ENCODE assay signal across 23 mouse cellular contexts in the genomic region with DNA sequence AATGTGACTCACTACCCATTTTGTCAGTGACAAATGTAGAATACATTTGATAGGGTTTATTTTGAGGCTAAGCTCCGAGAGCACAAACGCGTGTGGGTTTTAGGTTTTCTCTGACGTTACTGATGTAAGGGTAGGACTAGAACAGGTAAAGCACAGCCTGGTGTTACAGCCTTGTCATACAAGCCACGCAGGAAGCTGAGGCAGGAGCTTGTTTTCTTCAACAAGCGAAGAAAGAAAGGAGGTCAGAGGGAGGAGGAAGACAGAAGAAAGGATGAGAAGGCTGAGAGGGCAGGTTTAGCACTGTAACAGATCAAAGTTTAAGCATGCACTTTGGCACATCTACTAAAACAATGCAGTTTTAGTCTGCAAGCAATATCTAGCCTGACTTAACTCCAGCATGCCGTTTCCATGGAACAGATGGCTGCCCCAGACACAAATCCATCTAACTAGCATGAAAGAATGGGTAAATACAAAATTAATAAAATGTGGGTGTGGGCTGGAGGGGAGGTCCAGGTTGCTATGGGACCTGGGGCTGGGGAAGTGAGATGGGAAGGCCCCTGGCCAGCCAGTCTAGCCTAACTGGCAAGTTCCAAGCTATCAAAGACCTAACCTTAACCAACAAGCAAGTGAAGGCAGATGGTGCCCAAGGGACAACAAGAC. TPM values are rescaled to one million over a fixed set of nuclear protein-coding genes. Genes with fewer than 3 reads are reported as not detected.
DNase-seq lines count a peak whose midpoint lies in the region; ATAC-seq and TF ChIP-seq lines count a peak whose summit lies in the region.
"Had no signal": no experiment of that assay in that cellular context is flagged by ENCODE, and none has a peak within 500 bp of the region (broad histone marks: within the 10 kb centered on the region; RNA-seq: fewer than 3 reads in every experiment).

No protein-coding gene starts in this region.

- H3K27me3 ChIP-seq in embryonic facial prominence, embryonic 13.5 days = no peaks in the 10 kb centered on the region
- no peaks in the 10 kb centered on the region for H3K27me3 ChIP-seq in embryonic facial prominence, embryonic 10.5 days (replicated peaks; ENCODE audit: low read depth, poor library complexity, severe bottlenecking)
- H3K27me3 ChIP-seq in intestine, embryonic 14.5 days (replicated peaks; ENCODE audit: control insufficient read depth, insufficient read depth, low read length) = no peaks in the 10 kb centered on the region
- no peaks in the 10 kb centered on the region for H3K27me3 ChIP-seq in intestine, embryonic 16.5 days (replicated peaks; ENCODE audit: control insufficient read depth, insufficient read depth, low read length)
- H3K27me3 ChIP-seq in thymus, adult 2 months (ENCODE audit: control insufficient read depth, insufficient read depth, low read length) = no peaks in the 10 kb centered on the region
- H3K27me3 ChIP-seq: embryonic facial prominence, embryonic 15.5 days; forebrain, embryonic 13.5 days; heart, embryonic 13.5 days; limb, embryonic 15.5 days; midbrain, embryonic 12.5 days; neural tube, embryonic 12.5 days had no signal

- H3K36me3 ChIP-seq in embryonic facial prominence, embryonic 13.5 days = no peaks in the 10 kb centered on the region
- no peaks in the 10 kb centered on the region for H3K36me3 ChIP-seq in embryonic facial prominence, embryonic 10.5 days (replicated peaks)
- no peaks in the 10 kb centered on the region for H3K36me3 ChIP-seq in intestine, embryonic 14.5 days (ENCODE audit: control insufficient read depth, insufficient read depth, low read length)
- H3K36me3 ChIP-seq in intestine, embryonic 16.5 days (ENCODE audit: control insufficient read depth, insufficient read depth, low read length) = no peaks in the 10 kb centered on the region
- H3K36me3 ChIP-seq in thymus, adult 2 months (ENCODE audit: control insufficient read depth, insufficient read depth, low read length) = no peaks in the 10 kb centered on the region
- H3K36me3 ChIP-seq: embryonic facial prominence, embryonic 15.5 days; heart, embryonic 13.5 days; hindbrain, embryonic 10.5 days; limb, embryonic 15.5 days; midbrain, embryonic 12.5 days; neural tube, embryonic 12.5 days had no signal

- no peak overlapping the region for H3K4me2 ChIP-seq in embryonic facial prominence, embryonic 13.5 days
- no peak overlapping the region for H3K4me2 ChIP-seq in intestine, embryonic 14.5 days (ENCODE audit: low read length)
- no peak overlapping the region for H3K4me2 ChIP-seq in intestine, embryonic 16.5 days (ENCODE audit: low read depth, low read length)
- H3K4me2 ChIP-seq: embryonic facial prominence, embryonic 15.5 days; forebrain, embryonic 13.5 days; heart, embryonic 13.5 days; limb, embryonic 15.5 days; midbrain, embryonic 12.5 days; neural tube, embryonic 12.5 days had no signal

- no peak overlapping the region for H3K27ac ChIP-seq in embryonic facial prominence, embryonic 13.5 days
- H3K27ac ChIP-seq in embryonic facial prominence, embryonic 10.5 days (replicated peaks) = no peak overlapping the region
- H3K27ac ChIP-seq in intestine, embryonic 14.5 days (ENCODE audit: low read depth) = no peak overlapping the region
- no peak overlapping the region for H3K27ac ChIP-seq in intestine, embryonic 16.5 days (ENCODE audit: low read length)
- peak overlapping the region; percentile 99 for H3K27ac ChIP-seq in thymus, adult 2 months (ENCODE audit: control insufficient read depth, insufficient read depth, low read length)
- H3K27ac ChIP-seq: embryonic facial prominence, embryonic 15.5 days; forebrain, embryonic 13.5 days; heart, embryonic 13.5 days; hindbrain, embryonic 10.5 days; limb, embryonic 15.5 days; midbrain, embryonic 12.5 days; neural tube, embryonic 12.5 days had no signal

- 81% methylated on average over 7 of the region's 7 CpGs for WGBS in embryonic facial prominence, embryonic 13.5 days
- WGBS in embryonic facial prominence, embryonic 10.5 days = 92% methylated on average over 7 of the region's 7 CpGs
- 71% methylated on average over 7 of the region's 7 CpGs for WGBS in intestine, embryonic 14.5 days
- WGBS in intestine, embryonic 16.5 days = 78% methylated on average over 7 of the region's 7 CpGs
- 34% methylated on average over 7 of the region's 7 CpGs for WGBS in thymus, adult 2 months

- TF ChIP-seq CTCF in thymus, adult 2 months (IDR thresholded peaks at IDR 0.05; ENCODE audit: borderline replicate concordance, control insufficient read depth, extremely low read depth, insufficient read depth, low read length, poor library complexity) = no peak

- no peak for DNase-seq in embryonic facial prominence, embryonic 10.5 days (ENCODE audit: low spot score)
- DNase-seq in intestine, embryonic 14.5 days (ENCODE audit: low spot score) = peak; percentile 38
- peak; percentile 61 for DNase-seq in thymus, adult 2 months
- no peak for DNase-seq in urinary bladder, postnatal 14 days (ENCODE audit: low spot score)
- no peak for DNase-seq in left cerebral cortex, adult 11 months (ENCODE audit: low spot score)
- DNase-seq: cerebellum, adult 11 months; gastrocnemius, postnatal 36 days; kidney, postnatal 25 days; liver, postnatal 0 days; lung, postnatal 36 days; right cerebral cortex, postnatal 4 days had no signal

- H3K4me1 ChIP-seq in embryonic facial prominence, embryonic 13.5 days = peaks cover 41% of the 10 kb centered on the region
- H3K4me1 ChIP-seq in embryonic facial prominence, embryonic 10.5 days = peaks cover 11% of the 10 kb centered on the region
- H3K4me1 ChIP-seq in intestine, embryonic 14.5 days (replicated peaks; ENCODE audit: control insufficient read depth, insufficient read depth, low read length) = peaks cover 21% of the 10 kb centered on the region
- peaks cover 8% of the 10 kb centered on the region; the same call in 1 of the 2 replicates for H3K4me1 ChIP-seq in intestine, embryonic 16.5 days (ENCODE audit: control insufficient read depth, insufficient read depth, low read length)
- peaks cover 32% of the 10 kb centered on the region for H3K4me1 ChIP-seq in thymus, adult 2 months (replicated peaks; ENCODE audit: control insufficient read depth, insufficient read depth, low read length)

- H3K9ac ChIP-seq in embryonic facial prominence, embryonic 13.5 days = no peak overlapping the region
- no peak overlapping the region for H3K9ac ChIP-seq in intestine, embryonic 14.5 days (ENCODE audit: low read length)
- H3K9ac ChIP-seq in intestine, embryonic 16.5 days (ENCODE audit: low read depth, low read length) = no peak overlapping the region
- H3K9ac ChIP-seq: embryonic facial prominence, embryonic 15.5 days; forebrain, embryonic 13.5 days; heart, embryonic 13.5 days; limb, embryonic 15.5 days; liver, postnatal 0 days; midbrain, embryonic 12.5 days; neural tube, embryonic 12.5 days had no signal

- peak; percentile 3; the same call in 1 of the 2 replicates for ATAC-seq in embryonic facial prominence, embryonic 13.5 days (ENCODE audit: insufficient number of reproducible peaks, insufficient read depth, low FRiP score, low TSS enrichment, low read depth)
- ATAC-seq in intestine, embryonic 14.5 days (replicated peaks; ENCODE audit: low FRiP score, low TSS enrichment, low read depth) = no peak
- no peak for ATAC-seq in intestine, embryonic 16.5 days
- ATAC-seq in inflammation-experienced regulatory T-cells, adult 6 months = peak; percentile 41
- ATAC-seq: activated CD4-positive, CD25-positive, alpha-beta regulatory T cell, adult 4 months; forebrain, embryonic 13.5 days; intestine, postnatal 0 days; liver, postnatal 0 days had no signal

- no peak overlapping the region for H3K4me3 ChIP-seq in embryonic facial prominence, embryonic 13.5 days
- no peak overlapping the region for H3K4me3 ChIP-seq in embryonic facial prominence, embryonic 10.5 days
- no peak overlapping the region for H3K4me3 ChIP-seq in intestine, embryonic 14.5 days (ENCODE audit: low read depth, low read length)
- no peak overlapping the region for H3K4me3 ChIP-seq in intestine, embryonic 16.5 days (ENCODE audit: low read length)
- peak overlapping the region; percentile 29 for H3K4me3 ChIP-seq in thymus, adult 2 months (ENCODE audit: control insufficient read depth, insufficient read depth, low read length)
- H3K4me3 ChIP-seq: embryonic facial prominence, embryonic 15.5 days; forebrain, embryonic 13.5 days; heart, embryonic 13.5 days; hindbrain, embryonic 10.5 days; limb, embryonic 15.5 days; midbrain, embryonic 12.5 days; neural tube, embryonic 12.5 days had no signal

- H3K9me3 ChIP-seq in embryonic facial prominence, embryonic 13.5 days = no peaks in the 10 kb centered on the region
- no peaks in the 10 kb centered on the region for H3K9me3 ChIP-seq in embryonic facial prominence, embryonic 10.5 days
- no peaks in the 10 kb centered on the region for H3K9me3 ChIP-seq in intestine, embryonic 14.5 days (ENCODE audit: control insufficient read depth, low read length)
- H3K9me3 ChIP-seq in intestine, embryonic 16.5 days (ENCODE audit: control insufficient read depth, low read length) = no peaks in the 10 kb centered on the region
- H3K9me3 ChIP-seq: embryonic facial prominence, embryonic 15.5 days; forebrain, embryonic 13.5 days; heart, embryonic 13.5 days; hindbrain, embryonic 10.5 days; limb, embryonic 15.5 days; midbrain, embryonic 12.5 days; neural tube, embryonic 12.5 days had no signal

- no peak for TF ChIP-seq POLR2A in thymus, adult 2 months (IDR thresholded peaks at IDR 0.05; ENCODE audit: control insufficient read depth, extremely low read depth, insufficient read depth, low read length, poor library complexity)

RNA-seq across cellular contexts. Expression of a gene that starts 21.7 kb away (rescaled TPM):
- polyA plus RNA-seq in embryonic facial prominence, embryonic 13.5 days (2015; fragmentation: Nextera tagmentation; extraction: Ambion mirVana) = 19.0 and 21.3 TPM in 2 replicates
- 11.7 and 12.7 TPM in 2 replicates for polyA plus RNA-seq in embryonic facial prominence, embryonic 10.5 days (2016; fragmentation: Nextera tagmentation; extraction: Ambion mirVana)
- polyA plus RNA-seq in intestine, embryonic 14.5 days (2014; fragmentation: Nextera tagmentation; extraction: Ambion mirVana) = 13.7 and 14.3 TPM in 2 replicates
- polyA plus RNA-seq in intestine, embryonic 16.5 days (2015; fragmentation: Nextera tagmentation; extraction: Ambion mirVana) = 6.2 and 6.4 TPM in 2 replicates
- polyA plus RNA-seq in inflammation-experienced regulatory T-cells, adult 6 months (2017; shearing (Covaris generic)) = 1 to 10 TPM; 1.8 to 3.7 (median 3.5) TPM
- 7.8 and 8.2 TPM in 2 replicates for polyA plus RNA-seq in thymus, adult 2 months (2012; rRNA removed)

RNA-seq across cellular contexts. Expression of a gene that starts 21.8 kb away (rescaled TPM):
- polyA plus RNA-seq in embryonic facial prominence, embryonic 13.5 days (2015; fragmentation: Nextera tagmentation; extraction: Ambion mirVana) = 609 and 619 TPM in 2 replicates
- polyA plus RNA-seq in embryonic facial prominence, embryonic 10.5 days (2016; fragmentation: Nextera tagmentation; extraction: Ambion mirVana) = 452 and 456 TPM in 2 replicates
- 448 and 458 TPM in 2 replicates for polyA plus RNA-seq in intestine, embryonic 14.5 days (2014; fragmentation: Nextera tagmentation; extraction: Ambion mirVana)
- 597 and 626 TPM in 2 replicates for polyA plus RNA-seq in intestine, embryonic 16.5 days (2015; fragmentation: Nextera tagmentation; extraction: Ambion mirVana)
- polyA plus RNA-seq in inflammation-experienced regulatory T-cells, adult 6 months (2017; shearing (Covaris generic)) = 100 to 1,000 TPM; 310 to 362 (median 335) TPM
- polyA plus RNA-seq in thymus, adult 2 months (2012; rRNA removed) = 113 and 129 TPM in 2 replicates

Comparison
In these comparisons a context has a peak if more than half of its experiments do, and no peak if none do; other contexts are left out.
1. ATAC-seq: peak in embryonic facial prominence, embryonic 13.5 days (single experiment) and inflammation-experienced regulatory T-cells, adult 6 months (single experiment); none in intestine, embryonic 14.5 days (single experiment) and intestine, embryonic 16.5 days (single experiment).
2. DNase-seq: peak in intestine, embryonic 14.5 days (single experiment) and thymus, adult 2 months (single experiment); none in embryonic facial prominence, embryonic 10.5 days (single experiment), urinary bladder, postnatal 14 days (single experiment) and left cerebral cortex, adult 11 months (single experiment).